Mouse (Mus musculus) spleen, postnatal 36 days (tissue): ENCODE data around the gene Dbx1.

Experiments
- DNase-seq, 2 experiments: peaks; one replicate each; pipeline ENCODE4 v3.0.0; 2022; ENCODE audit warnings: low spot score in 2 of 2, mixed read lengths in 1 of 2

The Dbx1 gene

DNA sequence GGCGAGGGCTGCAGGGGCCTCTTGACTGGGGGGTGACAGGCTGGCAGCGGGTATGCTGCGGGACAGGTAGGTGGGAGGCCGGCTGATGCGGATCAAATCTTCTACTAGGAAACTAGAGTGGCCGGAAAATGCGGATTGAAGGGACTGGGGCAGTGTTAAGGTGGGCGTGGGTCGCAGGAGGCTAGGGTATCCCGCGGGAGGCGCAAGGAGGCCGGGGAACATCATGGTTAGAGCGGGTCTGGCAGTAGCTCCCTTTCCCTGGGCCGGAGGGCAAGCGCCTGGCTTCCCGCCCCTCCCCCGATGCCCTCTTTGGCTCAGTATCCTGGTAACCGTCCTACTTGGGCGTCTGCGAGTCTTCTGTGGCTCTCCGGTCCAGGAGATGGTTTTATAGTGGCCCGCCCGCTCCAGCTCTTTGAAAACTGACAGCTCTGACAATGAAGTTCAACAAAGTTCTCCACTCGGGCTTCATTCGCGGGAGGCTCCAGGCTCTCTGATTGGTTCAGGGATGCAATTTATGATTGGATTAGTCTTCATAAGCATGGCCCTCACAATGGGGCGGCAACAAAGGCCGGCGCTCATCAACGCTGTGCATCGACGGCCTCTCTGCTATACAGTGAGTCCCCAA, at the start of gene Dbx1:
TSS of gene Dbx1 (minus strand) at position 359 of the 625 bp plus-strand sequence.
- DNase-seq: no peak

DNA sequence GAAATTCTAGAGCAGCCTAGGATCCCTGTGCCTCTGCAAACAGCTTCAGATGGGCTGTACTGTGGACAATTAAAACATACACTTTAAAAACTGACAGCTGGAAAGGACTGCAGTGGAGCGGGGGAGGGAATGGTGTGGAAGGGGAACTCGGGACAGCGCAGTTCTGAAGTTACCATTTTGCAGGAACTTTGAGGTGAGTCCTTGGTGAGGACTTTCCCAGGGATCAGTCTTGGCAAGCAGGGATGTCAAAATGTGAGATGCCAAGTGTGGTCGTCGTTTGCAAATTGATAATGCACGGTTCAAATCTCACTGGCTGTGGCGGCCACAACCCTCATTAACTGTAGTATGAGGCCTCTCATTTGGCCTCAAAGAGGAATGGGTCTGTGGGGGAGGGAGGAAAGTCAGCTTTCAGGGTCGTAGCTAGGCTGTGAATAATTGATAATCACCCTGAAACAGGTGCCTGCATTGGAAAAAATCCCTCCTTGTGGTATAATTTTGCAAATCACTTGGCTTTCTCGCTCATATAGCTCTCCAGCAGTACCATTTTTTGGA, 42.3 kb upstream of the Dbx1 start:
- DNase-seq: no peak

DNA sequence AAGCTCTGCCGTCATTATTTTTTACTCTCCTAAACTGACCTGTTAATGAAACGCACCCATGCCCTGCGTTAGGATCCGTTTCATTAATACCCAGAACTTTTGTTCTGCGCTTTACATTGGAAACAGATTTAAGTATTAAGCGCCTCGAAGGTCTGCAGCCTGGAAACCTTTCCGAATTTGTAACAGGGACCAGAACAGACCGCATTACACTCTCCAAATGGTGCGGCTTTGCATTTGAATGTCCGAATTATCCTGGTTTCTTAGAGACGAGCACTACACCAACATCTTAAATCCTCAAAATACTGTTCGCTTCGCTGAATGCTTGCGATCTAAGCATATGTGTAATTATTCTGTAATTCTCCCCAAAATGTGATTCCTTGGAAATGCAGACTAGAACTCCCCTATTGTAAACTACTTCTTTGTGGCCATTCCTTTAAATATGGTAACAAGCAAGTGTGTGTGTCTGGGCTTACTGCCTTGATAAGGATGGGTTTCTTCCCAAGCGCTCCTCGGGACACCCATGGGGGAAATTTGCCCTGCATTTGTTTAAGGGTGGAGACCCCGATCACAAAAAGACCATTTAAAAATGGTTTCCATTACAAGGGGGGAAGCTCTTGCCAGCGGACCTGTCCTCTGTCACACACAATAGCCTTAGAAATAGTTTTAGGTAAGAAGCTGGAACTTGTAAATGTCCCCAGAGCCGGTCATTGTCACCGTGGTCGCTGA, 41.6 kb upstream of the Dbx1 start:
- DNase-seq: no peak

DNA sequence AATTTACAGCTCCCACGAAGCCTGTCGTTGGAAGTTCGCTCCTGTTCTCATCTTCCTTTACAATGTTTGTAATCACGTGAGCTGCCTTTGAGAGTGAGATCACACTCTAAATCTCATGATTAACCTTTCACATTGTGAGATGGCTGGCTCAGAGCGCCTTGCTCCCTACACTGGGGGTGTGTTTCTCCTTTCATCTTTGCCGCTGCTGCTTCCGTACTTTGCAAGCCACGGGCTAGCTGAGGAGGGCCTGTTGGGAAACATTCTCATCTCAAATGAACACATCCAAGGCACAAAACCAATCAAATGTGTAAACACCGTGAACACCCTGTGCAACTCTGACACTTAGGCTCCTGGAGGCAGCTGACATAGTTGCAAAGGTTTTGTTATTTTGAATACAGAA, 40.5 kb upstream of the Dbx1 start:
- DNase-seq: no peak

DNA sequence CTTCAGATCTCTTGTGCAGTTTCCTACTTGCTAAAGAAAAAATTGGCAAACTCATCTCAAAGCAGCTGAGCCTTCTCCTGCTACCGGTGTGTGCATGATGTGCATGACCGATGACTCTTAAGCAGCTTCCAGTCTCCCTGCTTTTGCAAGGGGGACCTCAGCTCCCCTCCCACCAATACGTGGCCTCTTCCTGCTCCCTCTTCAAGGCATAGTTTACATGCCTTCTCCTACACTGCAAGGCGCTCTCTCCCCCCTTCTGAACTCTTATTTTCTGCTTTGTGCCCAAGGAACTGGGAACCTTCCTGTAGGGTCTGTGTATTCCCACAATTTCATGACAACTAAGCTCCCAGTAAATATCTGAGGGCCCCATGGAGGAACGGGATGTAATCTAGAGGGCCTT, 40.0 kb upstream of the Dbx1 start:
- no peak for DNase-seq

DNA sequence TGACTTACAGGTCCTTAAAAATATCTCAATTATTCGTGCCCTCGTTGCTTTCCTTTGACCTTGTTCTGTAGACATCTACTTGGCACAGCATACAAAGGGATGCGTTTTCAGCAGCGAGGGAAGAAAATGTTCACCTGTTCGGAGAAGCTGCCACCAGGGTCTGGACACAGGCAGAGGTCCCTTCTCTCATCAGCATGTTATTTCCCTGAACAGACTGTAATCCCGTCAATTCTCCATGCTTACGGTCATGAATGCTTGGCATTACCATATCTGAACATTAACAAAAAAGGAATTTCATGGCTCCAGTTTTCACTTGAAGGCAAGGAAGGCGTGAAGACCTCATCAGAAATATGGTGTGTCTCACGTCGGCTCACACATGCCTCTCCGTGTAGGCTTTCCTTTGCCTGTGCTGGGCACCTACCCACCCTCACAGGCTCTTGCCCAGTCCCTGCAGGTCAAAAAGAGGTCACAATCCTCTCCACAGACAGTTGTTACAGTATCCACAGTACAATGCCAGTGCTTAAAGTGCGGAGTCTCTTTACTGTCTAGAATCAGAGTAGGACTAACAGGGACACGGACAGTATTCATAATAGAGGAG, 31.7 kb upstream of the Dbx1 start:
- no peak for DNase-seq

DNA sequence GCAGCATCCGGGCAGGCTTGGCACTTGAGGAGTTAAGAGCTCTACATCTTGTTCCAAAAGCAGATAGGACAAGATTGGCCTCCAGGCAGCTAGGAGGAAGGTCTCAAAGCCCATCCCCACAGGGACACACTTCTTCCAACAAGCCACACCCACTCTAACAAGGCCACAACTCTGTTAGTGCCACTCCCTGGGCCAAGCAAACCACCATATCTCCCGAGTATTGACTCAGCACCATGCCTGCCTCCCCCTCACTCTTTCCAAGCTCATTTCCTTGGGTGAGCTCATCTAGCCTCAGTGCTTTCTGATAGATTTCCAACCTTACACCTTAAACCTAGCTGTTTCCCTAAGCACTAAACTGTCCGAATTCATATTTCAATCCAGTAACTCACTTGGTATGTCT, 26.9 kb upstream of the Dbx1 start:
- no peak for DNase-seq

DNA sequence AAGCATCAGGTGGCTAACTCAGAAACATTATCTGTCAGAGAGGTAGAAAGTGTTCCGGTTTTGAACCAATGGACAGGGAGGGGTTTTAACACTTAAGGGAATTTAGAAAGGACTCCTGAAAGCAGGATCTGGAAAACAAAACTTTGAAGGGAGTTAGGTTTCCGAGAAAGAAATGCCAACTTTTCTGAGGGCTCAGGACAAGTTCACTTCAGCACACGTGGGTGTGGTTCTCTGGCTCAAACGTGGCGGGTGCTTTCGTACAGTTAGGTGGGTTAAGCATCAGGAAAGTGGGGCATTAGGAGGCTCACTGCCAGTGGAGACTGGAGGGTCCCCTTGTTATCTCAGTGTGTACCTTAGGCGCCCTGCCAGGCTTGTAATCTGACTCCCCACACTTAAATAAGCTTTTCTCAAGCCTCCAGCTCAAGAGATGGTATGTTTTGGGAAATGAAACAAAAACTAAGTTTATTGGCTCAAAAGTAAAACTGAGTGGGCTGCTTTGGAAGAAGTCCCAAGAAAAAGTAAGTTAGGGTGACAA, 25.9 kb upstream of the Dbx1 start:
- DNase-seq: no peak

DNA sequence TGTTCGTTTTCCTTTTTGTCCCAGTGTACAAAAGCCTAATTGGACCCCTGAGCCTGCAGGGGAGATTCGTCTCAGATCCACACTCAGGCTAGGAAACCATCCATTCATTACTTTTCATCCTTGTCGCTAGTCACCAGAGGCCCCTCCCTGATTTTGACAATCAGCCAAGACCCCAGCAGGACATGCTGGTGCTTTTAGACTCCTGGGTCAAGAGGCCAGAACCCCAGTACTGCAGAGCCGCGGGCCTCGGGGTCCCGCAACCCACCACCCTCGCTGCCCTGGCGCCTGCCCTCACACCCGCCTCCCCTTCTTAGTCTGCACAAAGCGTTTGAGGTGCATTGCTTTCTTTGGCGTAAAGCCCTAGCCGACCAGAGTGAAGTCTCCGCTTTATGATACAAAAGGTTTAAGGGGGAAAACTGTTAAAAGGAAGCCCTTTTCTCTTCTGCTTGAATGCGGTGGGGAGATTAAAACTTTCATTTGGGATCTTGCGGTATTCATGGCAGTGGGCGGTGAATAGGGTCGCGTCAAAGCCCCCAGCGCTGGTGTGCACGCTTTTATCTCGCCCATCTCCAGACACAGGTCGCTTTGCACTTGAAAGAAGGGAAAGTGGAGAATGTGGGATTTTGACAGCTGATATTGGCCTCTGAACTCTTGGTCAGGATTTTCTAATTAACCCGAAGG, 25.3 kb upstream of the Dbx1 start:
- DNase-seq: no peak

DNA sequence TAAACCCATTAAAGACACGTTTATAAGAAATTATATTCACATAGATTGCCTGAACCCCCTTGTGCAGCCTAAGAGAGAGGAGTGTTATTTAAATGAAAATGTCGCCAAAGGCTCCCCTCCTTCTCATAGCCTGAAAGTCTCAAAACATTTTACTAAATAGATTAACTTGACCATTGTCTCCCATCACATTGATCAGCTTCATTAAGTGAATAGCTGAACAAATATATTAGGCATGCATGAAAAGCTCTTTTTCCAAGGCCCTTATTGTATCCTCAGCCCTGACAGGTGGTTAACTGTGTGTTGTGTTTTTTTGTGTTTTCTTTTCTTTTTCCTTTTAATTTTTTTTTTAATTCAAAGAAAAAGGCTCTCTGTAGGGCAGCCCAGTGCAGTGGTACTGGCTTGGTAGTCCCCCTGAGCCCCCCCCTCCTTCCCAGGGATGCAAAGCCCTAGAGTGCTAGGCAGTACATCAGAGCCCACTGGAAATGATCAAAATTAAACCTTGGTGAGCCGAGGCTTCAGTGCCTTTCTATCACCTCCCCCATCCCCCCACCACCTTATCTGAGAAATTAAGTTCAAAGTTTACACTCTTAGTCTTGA, 4.2 kb upstream of the Dbx1 start:
- no peak for DNase-seq

DNA sequence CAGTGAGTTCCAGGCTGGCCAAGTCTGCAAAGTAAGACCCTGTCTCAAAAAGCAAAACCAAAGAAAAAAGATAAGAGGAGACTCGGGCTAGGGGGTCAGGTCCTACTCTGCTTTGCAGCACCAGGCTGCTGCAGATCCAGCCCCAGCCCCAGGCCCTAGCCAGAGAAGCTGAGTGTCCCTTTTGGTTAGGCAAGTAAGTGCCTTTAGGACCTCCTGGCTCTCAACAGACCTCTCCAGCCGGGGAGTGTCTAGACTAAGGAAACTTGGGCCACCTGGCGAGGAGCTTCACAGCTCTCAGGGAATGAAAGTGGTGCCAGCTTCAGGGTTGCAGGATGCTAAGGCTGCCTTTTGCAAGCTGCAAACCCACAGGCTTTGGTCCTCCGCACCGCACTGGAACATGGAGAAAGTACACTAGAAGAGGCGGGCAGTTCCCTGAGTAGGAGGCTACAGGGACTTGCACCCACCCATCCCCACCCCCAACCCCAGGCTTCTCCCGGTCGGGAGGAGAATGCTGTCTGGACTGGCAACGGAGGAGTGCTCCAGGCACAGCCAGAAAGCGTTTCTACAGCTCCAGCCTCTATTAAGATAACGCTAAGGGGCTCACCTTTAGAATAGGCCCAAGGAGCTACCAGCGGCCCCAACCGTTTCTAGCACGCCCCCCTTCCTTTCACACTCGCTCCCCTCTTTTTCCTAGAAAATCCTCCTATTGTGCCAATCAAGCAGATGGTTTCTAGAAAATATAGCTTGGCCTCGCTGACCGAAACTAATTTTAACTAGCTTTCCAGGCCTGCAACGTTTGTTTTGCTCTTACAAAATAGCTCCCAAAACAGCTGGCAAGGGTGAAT, 3.4 kb upstream of the Dbx1 start:
- no peak for DNase-seq

DNA sequence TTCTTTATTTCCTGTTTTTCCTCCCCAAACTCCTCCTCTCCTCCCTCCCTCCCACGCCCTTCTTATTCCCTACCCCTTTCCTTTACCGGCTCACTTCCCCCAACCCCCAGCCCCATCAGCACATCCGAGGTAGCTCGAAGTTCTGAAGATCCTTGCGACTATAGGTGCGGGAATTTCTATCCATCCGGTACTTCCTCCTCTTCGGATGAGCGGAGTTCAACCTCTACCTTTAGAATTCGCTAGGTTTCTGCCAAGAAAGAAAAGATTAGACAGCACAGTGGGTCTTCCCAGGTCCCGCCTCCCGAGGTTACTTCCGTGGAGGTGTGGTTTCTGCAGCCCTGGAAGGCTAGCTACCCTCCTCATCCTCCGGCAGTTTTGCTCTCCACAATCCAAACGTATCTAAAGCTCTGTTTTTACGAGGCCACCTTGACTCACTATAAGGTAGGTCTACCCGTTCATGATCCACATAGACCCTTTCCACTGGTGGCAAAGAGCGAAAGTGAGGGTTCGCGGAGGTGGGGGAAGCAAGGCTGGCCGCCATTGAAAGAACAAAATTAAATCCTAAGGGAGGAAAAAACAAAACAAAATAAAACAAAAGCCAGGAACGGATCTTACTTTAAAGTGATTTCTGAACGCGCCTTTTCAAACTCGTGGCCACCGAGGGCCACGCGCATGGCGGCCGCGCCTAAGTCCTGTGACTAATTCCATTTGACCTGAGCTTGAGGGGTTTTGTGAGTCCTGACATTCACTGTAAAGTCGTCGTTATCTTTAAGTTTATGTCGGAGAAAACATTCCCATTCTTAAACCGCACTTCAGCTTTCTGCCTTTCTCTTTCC, 2.5 kb upstream of the Dbx1 start:
- DNase-seq: no peak

DNA sequence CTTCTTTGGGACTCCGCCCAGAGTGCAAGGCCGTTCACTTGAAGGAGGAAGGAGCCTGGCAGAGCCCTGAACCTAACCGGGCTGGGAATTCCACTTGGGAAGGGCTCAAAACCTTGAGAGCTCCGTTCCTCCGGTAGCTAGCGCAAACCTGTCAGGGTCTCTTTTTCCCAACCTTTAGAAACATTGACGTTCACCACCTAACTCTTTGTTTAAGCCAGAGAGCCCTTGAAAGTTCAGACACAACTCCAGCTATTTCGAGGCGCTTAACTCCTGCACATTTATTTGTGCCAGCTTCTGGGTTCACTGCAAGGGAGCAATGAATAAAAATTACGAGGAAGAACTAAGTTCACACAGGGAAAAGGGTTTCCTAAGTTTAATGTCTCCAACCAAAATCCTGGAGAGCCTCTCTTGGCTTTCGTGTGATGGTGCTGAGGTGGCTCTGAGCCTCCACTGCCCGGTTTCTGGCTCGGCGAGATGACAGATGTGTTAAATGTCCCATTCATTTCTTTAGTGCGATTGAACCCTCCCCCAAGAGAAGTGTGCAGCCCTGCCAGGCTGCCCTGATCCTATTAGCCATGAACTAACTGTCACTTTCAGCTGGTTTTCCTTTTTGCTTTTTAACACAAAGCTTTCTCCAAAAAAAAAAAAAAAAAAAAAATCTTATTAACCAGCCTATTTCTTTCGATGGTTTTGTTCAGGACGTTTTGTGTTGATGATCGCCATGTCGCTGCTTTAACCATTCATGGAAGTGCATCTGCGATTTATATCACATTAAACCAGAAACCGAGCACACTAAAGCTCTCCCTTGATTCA, 1.4 kb upstream of the Dbx1 start:
- DNase-seq: no peak

DNA sequence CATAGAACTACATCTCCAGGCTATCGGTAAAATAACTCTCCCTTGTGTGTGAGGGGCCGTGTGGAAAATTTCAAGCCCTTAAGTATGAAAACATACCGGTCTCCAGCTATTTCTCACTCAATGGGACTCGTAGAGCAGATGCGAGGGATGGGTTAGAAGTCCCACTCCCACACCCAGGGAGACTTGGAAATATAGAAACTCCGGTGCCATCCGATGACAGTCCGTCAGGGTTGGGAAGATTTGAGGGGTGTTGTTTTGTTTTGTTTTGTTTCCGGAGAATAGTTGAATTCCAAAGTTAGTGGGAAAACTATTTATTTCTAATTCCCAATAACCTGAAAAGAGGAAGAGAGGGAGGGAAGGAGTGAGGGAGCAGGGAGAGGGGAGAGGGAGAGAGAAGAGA, 632 bp upstream of the Dbx1 start:
- DNase-seq: no peak

DNA sequence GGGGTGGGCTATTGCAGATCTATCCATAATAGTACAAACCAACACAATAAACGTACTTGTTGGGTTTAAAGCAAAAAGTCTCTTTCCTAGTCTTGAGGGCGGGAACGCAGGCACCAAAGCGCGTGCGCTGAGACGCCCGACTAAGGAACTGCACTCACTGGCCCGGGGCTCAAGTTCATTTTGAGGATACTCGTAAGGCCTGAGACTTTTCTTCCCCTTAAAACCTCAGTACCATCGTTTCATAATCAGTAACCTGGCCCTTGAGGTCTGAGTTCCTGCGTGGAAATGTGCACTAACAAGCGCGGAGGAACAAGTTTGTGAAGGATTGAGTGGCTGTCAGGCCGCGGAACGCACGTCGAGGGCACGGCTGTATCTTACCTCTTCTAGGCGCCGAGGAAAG, 678 bp downstream of the Dbx1 start:
- no peak for DNase-seq

DNA sequence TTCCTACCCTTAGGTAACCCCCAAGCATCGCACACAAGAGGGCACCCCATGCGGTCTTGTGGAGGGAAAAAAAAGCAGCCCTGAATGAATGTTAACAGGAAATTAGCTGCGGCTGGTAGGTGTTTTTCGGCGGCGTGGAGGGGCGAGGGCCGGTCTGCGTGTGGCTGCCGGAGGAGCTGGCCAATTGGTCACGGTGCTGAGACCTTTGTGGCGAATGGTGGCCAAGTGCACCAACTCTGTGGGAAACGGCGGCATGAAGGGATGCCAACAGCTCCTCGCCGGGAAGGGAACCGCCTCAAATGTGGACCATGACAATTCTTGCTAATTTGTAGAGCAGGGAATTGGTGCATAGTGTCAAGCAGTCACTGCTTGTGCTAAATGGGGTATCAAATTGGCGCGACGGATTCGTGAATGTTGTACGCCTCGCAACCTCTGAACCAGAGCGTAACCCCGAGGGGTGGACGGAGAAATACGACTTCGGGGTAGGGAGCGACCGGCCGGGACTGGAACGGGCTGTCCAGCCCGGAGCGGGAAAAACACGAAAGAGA, 1.5 kb downstream of the Dbx1 start:
- no peak for DNase-seq

DNA sequence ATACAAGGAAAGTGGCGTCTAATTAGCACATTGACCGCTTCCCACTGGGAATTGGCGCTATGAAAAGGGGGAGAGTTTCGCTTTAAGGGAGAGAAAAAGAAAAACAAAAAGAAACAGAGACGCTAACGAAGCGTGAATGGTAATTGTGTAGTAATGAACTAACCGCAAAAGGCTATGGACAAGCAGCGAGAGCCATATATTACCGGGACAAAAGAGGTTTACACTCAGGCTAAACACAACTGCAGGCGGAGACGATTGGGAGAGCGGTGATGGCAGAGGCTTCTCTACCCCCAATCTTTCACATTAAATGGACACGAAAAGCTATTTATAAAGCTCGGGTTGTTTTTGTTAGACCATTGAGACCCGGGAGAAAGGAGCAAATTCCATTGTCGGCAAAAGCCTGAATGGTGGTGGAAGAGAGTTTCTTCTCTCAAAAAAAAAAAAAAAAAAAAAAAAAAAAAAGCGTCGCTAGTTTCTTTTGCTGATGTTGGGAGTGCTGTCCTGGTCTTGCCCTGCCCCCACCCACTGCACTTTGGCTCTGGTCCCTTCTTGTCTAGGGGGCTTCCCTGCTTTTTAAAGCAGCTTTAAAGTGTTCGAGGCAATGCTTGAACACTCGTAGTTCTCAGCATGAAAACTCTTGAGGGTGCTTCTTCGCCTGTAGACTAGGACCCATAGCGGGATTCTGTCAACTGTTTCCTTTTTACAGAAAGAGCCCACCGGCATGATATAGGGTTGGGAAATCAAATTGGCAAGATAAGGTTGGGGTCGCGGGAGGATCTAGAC, 2.2 kb downstream of the Dbx1 start:
- DNase-seq: no peak

DNA sequence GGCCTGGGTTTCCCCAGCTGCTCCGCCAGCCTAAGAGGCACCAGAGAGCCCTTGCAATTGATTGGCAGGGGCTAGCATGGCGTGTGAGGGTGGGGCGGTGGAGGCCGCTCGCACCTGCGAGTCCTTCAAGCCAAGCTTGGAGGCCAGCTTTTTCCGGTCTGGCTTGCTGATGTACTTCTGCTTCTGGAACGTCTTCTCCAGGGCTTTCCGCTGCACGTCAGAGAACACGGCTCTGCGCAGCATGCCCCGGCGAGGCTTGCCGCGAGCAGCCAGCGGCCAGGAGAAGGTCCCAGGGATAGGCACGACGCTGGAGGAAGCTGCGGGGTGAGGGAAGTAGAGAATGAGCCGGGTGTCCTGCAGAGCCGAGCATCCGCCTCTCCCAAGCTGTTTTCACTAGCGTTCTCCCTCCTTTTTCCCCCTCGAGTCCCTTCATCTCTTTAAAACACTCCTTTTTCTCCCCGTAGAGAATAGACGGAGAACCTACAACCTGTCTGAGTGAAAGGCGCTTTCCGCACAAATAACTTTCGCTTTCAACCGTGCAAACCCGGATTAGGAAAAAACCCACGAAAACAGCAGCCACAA, 3.2 kb downstream of the Dbx1 start:
- peak; percentile 38 to 44 for DNase-seq
